Mouse (Mus musculus) liver, adult 2 months (tissue): ENCODE results near the gene Cpne9.

Source experiments
- CTCF ChIP-seq: fragments of 200-500 bp; IDR thresholded peaks from 2 replicates; pipeline ENCODE4 v1.5.1; 2011; ENCODE audit warnings: low read depth, low read length, control low read depth
- POLR2A ChIP-seq: fragments of 200-500 bp; IDR thresholded peaks from 2 replicates; pipeline ENCODE4 v1.6.1; 2011; ENCODE audit warnings: low read length, control low read depth; ENCODE audit not compliant: insufficient read depth; ENCODE audit errors: extremely low read depth

DNA sequence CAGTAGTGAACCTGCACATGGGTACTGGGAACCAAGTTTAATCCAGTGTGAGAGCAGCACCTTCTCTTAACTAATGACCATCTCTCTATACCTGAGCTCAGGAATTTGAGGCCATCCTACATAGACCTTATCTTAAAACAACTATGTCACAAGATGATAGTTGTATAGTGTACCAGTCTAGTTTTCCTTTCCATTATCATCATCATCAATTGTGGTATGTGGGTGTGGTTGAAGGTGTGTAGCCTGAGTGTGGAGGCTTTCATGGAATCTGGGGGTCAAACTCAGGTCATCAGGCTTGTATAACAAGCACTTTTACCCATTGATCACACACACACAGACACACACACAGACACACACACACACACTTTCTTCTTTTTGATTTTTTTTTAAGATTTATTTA, 68.4 kb downstream of the Cpne9 start:
- TF ChIP-seq CTCF (no peak), POLR2A (no peak)
